Mouse (Mus musculus): ENCODE results near the gene Gpr183.
A peak's percentile ranks its signal among the peaks of the same experiment; 100 is the strongest.

The Gpr183 gene

GRCm38 (mm10) chr14:121964990-121965389 lies at the start of gene Gpr183:
Gpr183 (minus strand) TSS chr14:121965195.
- no peak for DNase-seq

GRCm38 (mm10) chr14:122013417-122013951 lies 48.5 kb upstream of the Gpr183 start:
- DNase-seq, result peak; percentile 68

GRCm38 (mm10) chr14:122012814-122013213 lies 47.8 kb upstream of the Gpr183 start:
- DNase-seq, result peak; percentile 59

- no peak for DNase-seq
These were observed 47.2 kb upstream of the Gpr183 start for GRCm38 (mm10) chr14:122012193-122012592.

- no peak for DNase-seq
These were observed 46.8 kb upstream of the Gpr183 start for GRCm38 (mm10) chr14:122011768-122012167.

- no peak for DNase-seq
These were observed 45.3 kb upstream of the Gpr183 start for GRCm38 (mm10) chr14:122010301-122010700.

GRCm38 (mm10) chr14:122009502-122009901 lies 44.5 kb upstream of the Gpr183 start:
- peak; percentile 76 for DNase-seq

GRCm38 (mm10) chr14:122008261-122008660 lies 43.3 kb upstream of the Gpr183 start:
- DNase-seq, result no peak

- no peak for DNase-seq
These were observed 38.8 kb upstream of the Gpr183 start for GRCm38 (mm10) chr14:122003812-122004211.

GRCm38 (mm10) chr14:122002224-122002623 lies 37.2 kb upstream of the Gpr183 start:
- no peak for DNase-seq

- DNase-seq, result peak; percentile 31
These were observed 35.5 kb upstream of the Gpr183 start for GRCm38 (mm10) chr14:122000346-122001105.

- DNase-seq, result peak; percentile 28
These were observed 34.5 kb upstream of the Gpr183 start for GRCm38 (mm10) chr14:121999455-121999854.

GRCm38 (mm10) chr14:121996786-121997185 lies 31.8 kb upstream of the Gpr183 start:
- peak; percentile 12 for DNase-seq

- peak; percentile 14 for DNase-seq
These were observed 30.5 kb upstream of the Gpr183 start for GRCm38 (mm10) chr14:121995557-121995870.

GRCm38 (mm10) chr14:121994846-121995556 lies 30.0 kb upstream of the Gpr183 start:
- no peak for DNase-seq

- peak; percentile 22 for DNase-seq
These were observed 29.2 kb upstream of the Gpr183 start for GRCm38 (mm10) chr14:121994171-121994700.

- peak; percentile 49 for DNase-seq
These were observed 28.6 kb upstream of the Gpr183 start for GRCm38 (mm10) chr14:121993616-121994015.

- DNase-seq, result peak; percentile 46
These were observed 27.6 kb upstream of the Gpr183 start for GRCm38 (mm10) chr14:121992395-121993280.

GRCm38 (mm10) chr14:121991921-121992320 lies 26.9 kb upstream of the Gpr183 start:
- peak; percentile 64 for DNase-seq

- no peak for DNase-seq
These were observed 25.9 kb upstream of the Gpr183 start for GRCm38 (mm10) chr14:121990897-121991296.

- DNase-seq, result no peak
These were observed 24.9 kb upstream of the Gpr183 start for GRCm38 (mm10) chr14:121989869-121990268.

GRCm38 (mm10) chr14:121989331-121989730 lies 24.3 kb upstream of the Gpr183 start:
- no peak for DNase-seq

GRCm38 (mm10) chr14:121987691-121988090 lies 22.7 kb upstream of the Gpr183 start:
- no peak for DNase-seq

All from thymus, postnatal 4 days (tissue).